Mouse (Mus musculus): ENCODE measurements around the gene Ppfia2.

- TF ChIP-seq CTCF (IDR thresholded peaks at IDR 0.05; ENCODE audit: control insufficient read depth, insufficient read depth, insufficient replicate concordance, low read depth, low read length), result no peak
- TF ChIP-seq POLR2A (IDR thresholded peaks at IDR 0.05; ENCODE audit: control insufficient read depth, low read depth, low read length), result no peak
Measured at GRCm38 (mm10) chr10:106858106-106858505, 388.0 kb downstream of the Ppfia2 start.

All from testis, adult 2 months (tissue).